Mouse (Mus musculus): Measurements from ENCODE around the gene Sgsm2.

GRCm38 (mm10) chr11:74834359-74834638 is 62.6 kb downstream of the Sgsm2 start:
- TF ChIP-seq CTCF (conservative IDR thresholded peaks at IDR 0.05; ENCODE audit: low read length) (no peak), POU5F1 (IDR thresholded peaks at IDR 0.05; ENCODE audit: borderline replicate concordance, low read length) (no peak)
